In genomic region chr3:52685434-52686181, GRCm38 (mm10) we compare ENCODE assay signal across 9 mouse cellular contexts.
A peak's percentile ranks its signal among the peaks of the same experiment; 100 is the strongest.
DNase-seq lines count a peak whose midpoint lies in the region; ATAC-seq and TF ChIP-seq lines count a peak whose summit lies in the region.
"Had no signal": no experiment of that assay in that cellular context is flagged by ENCODE, and none has a peak within 500 bp of the region (broad histone marks: within the 10 kb centered on the region; RNA-seq: fewer than 3 reads in every experiment).

No protein-coding gene starts in this region.

- no peak for TF ChIP-seq CTCF in liver, adult 2 months (IDR thresholded peaks at IDR 0.05; ENCODE audit: low read depth, low read length)
- no peak for TF ChIP-seq CTCF in embryonic fibroblast, embryonic 13.5 days (IDR thresholded peaks at IDR 0.05; ENCODE audit: borderline replicate concordance, insufficient read depth, low read length)

- no peaks in the 10 kb centered on the region for H3K27me3 ChIP-seq in liver, adult 2 months (ENCODE audit: control insufficient read depth, insufficient read depth, low read length)
- no peaks in the 10 kb centered on the region for H3K27me3 ChIP-seq in stomach, embryonic 14.5 days (ENCODE audit: control insufficient read depth, insufficient read depth, low read length)

- no peak for TF ChIP-seq POLR2A in liver, adult 2 months (IDR thresholded peaks at IDR 0.05; ENCODE audit: extremely low read depth, insufficient read depth, low read length)
- no peak for TF ChIP-seq POLR2A in embryonic fibroblast, embryonic 13.5 days (IDR thresholded peaks at IDR 0.05; ENCODE audit: low read depth, low read length)

- no peak overlapping the region for H3K27ac ChIP-seq in liver, adult 2 months (replicated peaks; ENCODE audit: insufficient read depth, low read depth, low read length)
- H3K27ac ChIP-seq in embryonic fibroblast, embryonic 13.5 days (ENCODE audit: insufficient read depth, low read length) = peak overlapping the region; percentile 15; the same call in 1 of the 2 replicates
- H3K27ac ChIP-seq in stomach, embryonic 14.5 days (ENCODE audit: low read length) = no peak overlapping the region; the same call in 1 of the 2 replicates
- H3K27ac ChIP-seq: liver, embryonic 14.5 days had no signal

- H3K36me3 ChIP-seq in liver, adult 2 months (ENCODE audit: control insufficient read depth, insufficient read depth, low read length) = no peaks in the 10 kb centered on the region
- no peaks in the 10 kb centered on the region for H3K36me3 ChIP-seq in stomach, embryonic 14.5 days (ENCODE audit: control insufficient read depth, insufficient read depth, low read length)

- H3K4me3 ChIP-seq in liver, adult 2 months (ENCODE audit: insufficient read depth, low read depth, low read length) = no peak overlapping the region
- H3K4me3 ChIP-seq in embryonic fibroblast, embryonic 13.5 days (ENCODE audit: insufficient read depth, low read length) = no peak overlapping the region
- H3K4me3 ChIP-seq in stomach, embryonic 14.5 days (ENCODE audit: low read depth, low read length) = no peak overlapping the region

- no peaks in the 10 kb centered on the region for H3K4me1 ChIP-seq in liver, adult 2 months (ENCODE audit: control insufficient read depth, insufficient read depth, low read length)
- H3K4me1 ChIP-seq in embryonic fibroblast, embryonic 13.5 days (ENCODE audit: control insufficient read depth, insufficient read depth, low read length) = 0 out of 2 replicates have a peak, but pooled peaks cover 8% of the 10 kb centered on the region
- H3K4me1 ChIP-seq in stomach, embryonic 14.5 days (ENCODE audit: control insufficient read depth, insufficient read depth, low read length) = peaks cover 5% of the 10 kb centered on the region; the same call in 1 of the 2 replicates

- DNase-seq in liver, adult 2 months (ENCODE audit: extremely low read depth, low read depth, low spot score) = peak; percentile 2
- DNase-seq in liver = no peak
- DNase-seq in kidney, postnatal 36 days = peak; percentile 63 to 80
- DNase-seq in thymus, postnatal 10 days (ENCODE audit: low spot score in 2 of 2) = no peak
- no peak for DNase-seq in spleen, postnatal 36 days (ENCODE audit: low spot score in 2 of 2)

- no peaks in the 10 kb centered on the region for H3K9me3 ChIP-seq in stomach, embryonic 14.5 days (ENCODE audit: control insufficient read depth, low read depth, low read length)

- no peaks in the 10 kb centered on the region for H3K79me2 ChIP-seq in liver, adult 2 months (ENCODE audit: control insufficient read depth, insufficient read depth, low read length)

- 0 out of 2 replicates have a peak, but pooled peaks have one; percentile 18 for ATAC-seq in stomach, embryonic 14.5 days (ENCODE audit: insufficient number of reproducible peaks, insufficient read depth, low FRiP score, low read depth)
- no peak for ATAC-seq in megakaryocyte, adult 5-6 weeks (ENCODE audit: poor library complexity, severe bottlenecking)

- no peak overlapping the region for H3K4me2 ChIP-seq in stomach, embryonic 14.5 days (replicated peaks; ENCODE audit: low read depth, low read length)

- WGBS in liver, adult 2 months = 72% methylated on average over 9 of the region's 9 CpGs
- WGBS in stomach, embryonic 14.5 days = 30% methylated on average over 9 of the region's 9 CpGs

- no peak overlapping the region for H3K9ac ChIP-seq in liver, adult 2 months (ENCODE audit: low read depth, low read length)
- no peak overlapping the region for H3K9ac ChIP-seq in stomach, embryonic 14.5 days (replicated peaks; ENCODE audit: low read depth, low read length)
- H3K9ac ChIP-seq: liver, embryonic 14.5 days had no signal

Comparison
In these comparisons a context has a peak if more than half of its experiments do, and no peak if none do; other contexts are left out.
1. DNase-seq: peak in liver, adult 2 months (single experiment) and kidney, postnatal 36 days (2 of 2); none in liver (single experiment), thymus, postnatal 10 days (0 of 2) and spleen, postnatal 36 days (0 of 2).